Mouse (Mus musculus): ENCODE measurements around the gene Slc4a10. TPM values are rescaled to one million over a fixed set of nuclear protein-coding genes. Genes with fewer than 3 reads are reported as not detected.
"Not testable (repeated sequence)": the region's sequence is repeated elsewhere in the genome, so short reads cannot be mapped to it uniquely, and the experiment has no call there.

The Slc4a10 gene
- total RNA-seq (2017) = not detected in 3 replicates

- no peak for ATAC-seq (replicated peaks; ENCODE audit: insufficient number of reproducible peaks, low FRiP score, low TSS enrichment, poor library complexity, severe bottlenecking)
Observed at GRCm38 (mm10) chr2:62046421-62046845, at the start of gene Slc4a10. Gene Slc4a10, plus strand, starts transcription at chr2:62046462.

- ATAC-seq (replicated peaks; ENCODE audit: insufficient number of reproducible peaks, low FRiP score, low TSS enrichment, poor library complexity, severe bottlenecking) = not testable (repeated sequence)
Observed at GRCm38 (mm10) chr2:62001251-62001650, 45.0 kb upstream of the Slc4a10 start.

- no peak for ATAC-seq (replicated peaks; ENCODE audit: insufficient number of reproducible peaks, low FRiP score, low TSS enrichment, poor library complexity, severe bottlenecking)
Observed at GRCm38 (mm10) chr2:62018209-62018608, 28.1 kb upstream of the Slc4a10 start.

- no peak for ATAC-seq (replicated peaks; ENCODE audit: insufficient number of reproducible peaks, low FRiP score, low TSS enrichment, poor library complexity, severe bottlenecking)
Observed at GRCm38 (mm10) chr2:62046861-62047503, 720 bp downstream of the Slc4a10 start.

GRCm38 (mm10) chr2:62047504-62048005 lies 1.3 kb downstream of the Slc4a10 start:
- no peak for ATAC-seq (replicated peaks; ENCODE audit: insufficient number of reproducible peaks, low FRiP score, low TSS enrichment, poor library complexity, severe bottlenecking)

- ATAC-seq (replicated peaks; ENCODE audit: insufficient number of reproducible peaks, low FRiP score, low TSS enrichment, poor library complexity, severe bottlenecking) = no peak
Observed at GRCm38 (mm10) chr2:62048116-62048515, 1.9 kb downstream of the Slc4a10 start.

- ATAC-seq (replicated peaks; ENCODE audit: insufficient number of reproducible peaks, low FRiP score, low TSS enrichment, poor library complexity, severe bottlenecking) = no peak
Observed at GRCm38 (mm10) chr2:62076512-62076911, 30.2 kb downstream of the Slc4a10 start.

- no peak for ATAC-seq (replicated peaks; ENCODE audit: insufficient number of reproducible peaks, low FRiP score, low TSS enrichment, poor library complexity, severe bottlenecking)
Observed at GRCm38 (mm10) chr2:62087566-62087965, 41.3 kb downstream of the Slc4a10 start.

GRCm38 (mm10) chr2:62088715-62089114 lies 42.5 kb downstream of the Slc4a10 start:
- ATAC-seq (replicated peaks; ENCODE audit: insufficient number of reproducible peaks, low FRiP score, low TSS enrichment, poor library complexity, severe bottlenecking) = no peak

- no peak for ATAC-seq (replicated peaks; ENCODE audit: insufficient number of reproducible peaks, low FRiP score, low TSS enrichment, poor library complexity, severe bottlenecking)
Observed at GRCm38 (mm10) chr2:62089208-62089607, 42.9 kb downstream of the Slc4a10 start.

- ATAC-seq (replicated peaks; ENCODE audit: insufficient number of reproducible peaks, low FRiP score, low TSS enrichment, poor library complexity, severe bottlenecking) = no peak
Observed at GRCm38 (mm10) chr2:62100526-62100925, 54.3 kb downstream of the Slc4a10 start.

- no peak for ATAC-seq (replicated peaks; ENCODE audit: insufficient number of reproducible peaks, low FRiP score, low TSS enrichment, poor library complexity, severe bottlenecking)
Observed at GRCm38 (mm10) chr2:62115346-62115745, 69.1 kb downstream of the Slc4a10 start.

GRCm38 (mm10) chr2:62129975-62130374 lies 83.7 kb downstream of the Slc4a10 start:
- no peak for ATAC-seq (replicated peaks; ENCODE audit: insufficient number of reproducible peaks, low FRiP score, low TSS enrichment, poor library complexity, severe bottlenecking)

- no peak for ATAC-seq (replicated peaks; ENCODE audit: insufficient number of reproducible peaks, low FRiP score, low TSS enrichment, poor library complexity, severe bottlenecking)
Observed at GRCm38 (mm10) chr2:62134911-62135310, 88.6 kb downstream of the Slc4a10 start.

- ATAC-seq (replicated peaks; ENCODE audit: insufficient number of reproducible peaks, low FRiP score, low TSS enrichment, poor library complexity, severe bottlenecking) = no peak
Observed at GRCm38 (mm10) chr2:62147636-62148035, 101.4 kb downstream of the Slc4a10 start.

GRCm38 (mm10) chr2:62149421-62149820 lies 103.2 kb downstream of the Slc4a10 start:
- no peak for ATAC-seq (replicated peaks; ENCODE audit: insufficient number of reproducible peaks, low FRiP score, low TSS enrichment, poor library complexity, severe bottlenecking)

GRCm38 (mm10) chr2:62150830-62151229 lies 104.6 kb downstream of the Slc4a10 start:
- no peak for ATAC-seq (replicated peaks; ENCODE audit: insufficient number of reproducible peaks, low FRiP score, low TSS enrichment, poor library complexity, severe bottlenecking)

- ATAC-seq (replicated peaks; ENCODE audit: insufficient number of reproducible peaks, low FRiP score, low TSS enrichment, poor library complexity, severe bottlenecking) = no peak
Observed at GRCm38 (mm10) chr2:62210109-62210508, 163.8 kb downstream of the Slc4a10 start.

- no peak for ATAC-seq (replicated peaks; ENCODE audit: insufficient number of reproducible peaks, low FRiP score, low TSS enrichment, poor library complexity, severe bottlenecking)
Observed at GRCm38 (mm10) chr2:62211106-62211505, 164.8 kb downstream of the Slc4a10 start.

GRCm38 (mm10) chr2:62227563-62227962 lies 181.3 kb downstream of the Slc4a10 start:
- ATAC-seq (replicated peaks; ENCODE audit: insufficient number of reproducible peaks, low FRiP score, low TSS enrichment, poor library complexity, severe bottlenecking) = no peak

- no peak for ATAC-seq (replicated peaks; ENCODE audit: insufficient number of reproducible peaks, low FRiP score, low TSS enrichment, poor library complexity, severe bottlenecking)
Observed at GRCm38 (mm10) chr2:62231271-62231670, 185.0 kb downstream of the Slc4a10 start.

All from monocyte, adult 5-6 weeks (primary cell).